Mouse (Mus musculus): Measurements from ENCODE around the gene Slc25a3. TPM values are rescaled to one million over a fixed set of nuclear protein-coding genes. Genes with fewer than 3 reads are reported as not detected.

Slc25a3 gene
- total RNA-seq, 2 experiments from 2014 or later, result 1,149 to 1,195 TPM

- DNase-seq, result no peak
Measured at GRCm38 (mm10) chr10:91094251-91095104, 29.4 kb downstream of the Slc25a3 start.

GRCm38 (mm10) chr10:91092812-91093211 is 31.0 kb downstream of the Slc25a3 start:
- no peak for DNase-seq

GRCm38 (mm10) chr10:91083393-91083927 is 40.4 kb downstream of the Slc25a3 start:
- no peak for DNase-seq

- peak; percentile 99 for DNase-seq
Measured at GRCm38 (mm10) chr10:91082550-91083392, 41.1 kb downstream of the Slc25a3 start, which contains the start of the genes Apaf1 and Ikbip. Gene Apaf1 (minus strand): TSS chr10:91082770. Gene Ikbip (plus strand): TSS chr10:91082940.

GRCm38 (mm10) chr10:91081959-91082507 is 41.8 kb downstream of the Slc25a3 start:
- DNase-seq, result no peak

GRCm38 (mm10) chr10:91080540-91080939 is 43.3 kb downstream of the Slc25a3 start:
- DNase-seq, result no peak

- DNase-seq, result no peak
Measured at GRCm38 (mm10) chr10:91076667-91077066, 47.2 kb downstream of the Slc25a3 start.

- peak; percentile 39 for DNase-seq
Measured at GRCm38 (mm10) chr10:91073345-91073744, 50.5 kb downstream of the Slc25a3 start.

- DNase-seq, result no peak
Measured at GRCm38 (mm10) chr10:91071768-91072167, 52.1 kb downstream of the Slc25a3 start.

Other genes with a start within 250 kb of the Slc25a3 start
- gene Apaf1, start 41.3 kb downstream of the Slc25a3 start, total RNA-seq (2021), result 1 to 10 TPM; 2.9 to 3.3 TPM
- 10 to 100 TPM in 1 of 2 experiments, 1 to 10 TPM in 1; 9.1 to 12.1 TPM for gene Ikbip, start 41.1 kb downstream of the Slc25a3 start, total RNA-seq (2021)
- gene Tmpo, start 57.3 kb upstream of the Slc25a3 start, total RNA-seq (2021), result 10 to 100 TPM; 43.5 to 46.7 TPM